Mouse (Mus musculus): ENCODE measurements around the gene Copa. TPM values are rescaled to one million over a fixed set of nuclear protein-coding genes. Genes with fewer than 3 reads are reported as not detected.

Gene Copa
- polyA plus RNA-seq, 1 experiment from 2014 or later: 201 TPM

DNA sequence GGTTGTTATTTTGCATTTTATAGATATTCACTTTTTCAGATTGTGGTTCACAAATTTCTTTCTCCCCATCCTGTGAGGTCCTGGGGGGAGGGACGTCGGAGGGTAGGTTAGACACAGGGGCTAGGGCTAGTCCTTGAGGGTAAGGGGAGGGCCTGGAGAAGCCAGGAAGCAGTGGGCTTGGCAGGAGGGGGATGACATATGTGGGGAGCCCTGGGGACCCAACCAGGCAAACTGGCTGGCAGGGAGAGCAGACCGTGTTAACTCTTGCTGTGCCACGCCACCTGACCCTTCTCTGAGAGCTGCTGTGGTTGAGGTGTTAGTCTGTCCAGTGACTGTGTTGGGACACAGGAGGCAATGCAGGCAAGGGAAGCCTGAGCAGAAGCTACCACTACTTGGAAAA lies 21.7 kb upstream of the Copa start:
- H3K4me3 ChIP-seq (replicated peaks): no peak overlapping the region
- WGBS: 52% methylated on average over 4 of the region's 4 CpGs
- no peak for ATAC-seq
- H3K4me1 ChIP-seq (replicated peaks): peaks cover 24% of the 10 kb centered on the region
- H3K36me3 ChIP-seq: 0 out of 2 replicates have a peak, but pooled peaks cover 5% of the 10 kb centered on the region
- no peaks in the 10 kb centered on the region for H3K9me3 ChIP-seq
- no peak overlapping the region for H3K27ac ChIP-seq
- peaks cover 5% of the 10 kb centered on the region; the same call in 1 of the 2 replicates for H3K27me3 ChIP-seq (replicated peaks)
- no peak overlapping the region for H3K9ac ChIP-seq
- H3K4me2 ChIP-seq (replicated peaks): no peak overlapping the region

DNA sequence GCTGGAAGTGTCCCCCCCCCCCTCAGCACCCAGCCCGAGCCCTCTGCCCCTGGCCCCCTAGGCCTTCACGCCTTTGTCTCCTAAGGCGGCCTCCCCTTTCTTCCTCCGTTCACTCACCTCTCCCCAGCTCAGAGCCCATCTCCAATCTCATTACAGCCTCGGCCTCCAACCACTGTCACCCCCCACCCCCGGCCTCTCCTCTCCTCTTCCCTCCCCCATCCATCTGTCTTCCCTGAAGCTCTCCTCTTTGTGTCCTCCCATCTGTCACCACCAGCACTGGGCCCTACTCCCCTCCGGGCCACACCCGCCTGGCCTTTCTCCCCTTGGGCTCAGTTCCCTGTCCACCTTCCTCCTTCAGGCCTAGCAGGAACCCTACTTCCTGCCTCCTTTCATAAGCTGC lies 21.1 kb upstream of the Copa start:
- H3K4me2 ChIP-seq (replicated peaks): no peak overlapping the region
- peaks cover 1% of the 10 kb centered on the region; the same call in 1 of the 2 replicates for H3K27me3 ChIP-seq (replicated peaks)
- WGBS: 42% methylated on average over 8 of the region's 8 CpGs
- H3K36me3 ChIP-seq: peaks cover 7% of the 10 kb centered on the region
- peaks cover 24% of the 10 kb centered on the region for H3K4me1 ChIP-seq (replicated peaks)
- no peaks in the 10 kb centered on the region for H3K9me3 ChIP-seq
- no peak overlapping the region for H3K27ac ChIP-seq
- ATAC-seq: no peak
- H3K4me3 ChIP-seq (replicated peaks): no peak overlapping the region
- H3K9ac ChIP-seq: no peak overlapping the region

DNA sequence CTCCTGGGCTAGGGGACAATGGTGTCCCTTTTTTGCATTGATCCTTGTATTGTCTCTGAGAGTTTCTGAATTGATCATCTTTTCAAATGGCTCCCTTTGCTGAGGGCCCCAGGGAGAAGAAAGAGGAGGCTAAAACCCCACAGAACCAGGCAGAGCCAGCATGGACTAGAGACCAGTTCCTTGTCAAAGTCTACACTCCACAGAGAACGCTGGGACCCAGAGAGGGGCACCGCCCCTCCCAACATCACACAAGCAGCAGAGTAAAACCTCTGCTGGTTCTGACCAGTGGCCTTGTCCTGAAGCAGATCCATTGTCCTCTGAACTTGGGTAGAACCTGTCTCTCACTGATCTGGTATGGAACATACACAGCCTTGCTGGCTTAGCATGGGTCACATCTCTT lies 20.2 kb upstream of the Copa start:
- Histone ChIP-seq H3K4me1 (replicated peaks) (peaks cover 24% of the 10 kb centered on the region), H3K27ac (no peak overlapping the region), H3K9ac (no peak overlapping the region), H3K27me3 (replicated peaks) (no peaks in the 10 kb centered on the region), H3K4me3 (replicated peaks) (no peak overlapping the region), H3K4me2 (replicated peaks) (no peak overlapping the region), H3K36me3 (peaks cover 15% of the 10 kb centered on the region), H3K9me3 (no peaks in the 10 kb centered on the region)
- WGBS: 67% methylated on average over 2 of the region's 2 CpGs
- peak; percentile 11; the same call in 1 of the 2 replicates for ATAC-seq

DNA sequence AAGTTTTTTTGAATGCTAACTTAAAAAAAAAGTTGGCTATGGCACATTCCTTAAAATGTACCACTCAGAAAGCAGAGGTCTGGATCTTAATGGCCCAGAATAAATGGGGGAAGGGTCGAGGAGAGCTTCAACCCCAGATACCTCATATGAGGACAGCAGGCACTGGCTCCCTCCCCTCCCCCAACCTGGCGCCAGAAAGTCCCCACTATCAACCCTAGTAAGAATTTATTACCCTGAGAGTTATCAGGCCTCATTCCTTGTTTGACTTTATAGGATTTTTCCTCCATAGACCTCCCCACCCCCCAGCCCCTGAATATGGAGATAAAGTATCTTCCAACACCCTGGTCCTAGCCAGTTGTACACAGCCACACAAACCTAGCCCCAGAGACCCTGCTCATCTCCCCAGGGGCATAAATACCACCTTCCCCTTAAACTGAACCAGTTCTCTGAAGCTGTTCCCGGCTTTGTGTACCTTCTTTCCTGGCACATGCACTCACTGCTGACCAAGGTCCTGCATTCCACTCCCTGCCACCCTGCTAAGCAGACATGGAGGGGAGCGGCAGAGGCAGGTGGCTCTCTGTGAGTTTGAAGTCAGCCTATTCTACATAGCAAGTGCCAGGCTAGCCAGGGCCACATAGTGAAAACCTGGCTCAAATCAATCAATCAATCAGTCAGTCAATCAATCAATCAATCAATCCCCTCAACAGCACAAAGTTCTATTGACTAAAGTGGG lies 18.9 kb upstream of the Copa start:
- peak; percentile 83 for ATAC-seq
- H3K4me3 ChIP-seq (replicated peaks): no peak overlapping the region
- no peaks in the 10 kb centered on the region for H3K27me3 ChIP-seq (replicated peaks)
- H3K27ac ChIP-seq: peak overlapping the region; percentile 59; the same call in 1 of the 2 replicates
- no peak overlapping the region for H3K9ac ChIP-seq
- H3K36me3 ChIP-seq: peaks cover 27% of the 10 kb centered on the region
- no peaks in the 10 kb centered on the region for H3K9me3 ChIP-seq
- no peak overlapping the region for H3K4me2 ChIP-seq (replicated peaks)
- 18% methylated on average over 4 of the region's 4 CpGs for WGBS
- peaks cover 21% of the 10 kb centered on the region for H3K4me1 ChIP-seq (replicated peaks)

DNA sequence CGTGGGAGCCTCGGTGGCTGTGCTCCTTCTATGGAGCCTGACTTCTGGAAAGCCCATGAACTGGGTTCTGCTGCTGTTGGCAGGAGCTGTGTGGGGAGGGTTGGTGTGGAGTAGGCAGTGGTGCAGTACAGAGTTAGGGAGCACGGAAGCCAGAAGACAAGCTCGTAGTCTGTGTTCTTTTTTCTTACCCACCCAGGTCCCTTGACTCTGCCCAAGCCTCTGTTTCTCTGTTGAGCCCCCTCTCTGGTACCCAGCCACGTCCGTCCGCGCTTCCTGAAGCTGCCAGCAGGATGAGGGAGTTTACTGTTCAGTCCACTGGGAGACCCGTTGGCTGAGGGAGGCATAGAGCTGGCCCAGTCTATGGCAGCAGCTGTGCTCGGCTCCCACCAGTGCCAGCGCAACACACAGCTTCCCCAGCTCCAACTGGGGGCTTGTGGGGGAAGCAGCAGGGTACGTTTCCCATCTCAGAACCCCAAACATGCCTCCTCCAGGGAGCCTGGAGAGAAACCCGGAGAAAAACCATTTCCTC lies 17.7 kb upstream of the Copa start:
- ATAC-seq: no peak
- no peak overlapping the region for H3K4me3 ChIP-seq (replicated peaks)
- H3K27ac ChIP-seq: 0 out of 2 replicates have a peak overlapping the region, but pooled peaks have one; percentile 2
- peaks cover 36% of the 10 kb centered on the region for H3K36me3 ChIP-seq
- no peaks in the 10 kb centered on the region for H3K9me3 ChIP-seq
- peaks cover 21% of the 10 kb centered on the region for H3K4me1 ChIP-seq (replicated peaks)
- 76% methylated on average over 13 of the region's 13 CpGs for WGBS
- H3K4me2 ChIP-seq (replicated peaks): no peak overlapping the region
- H3K27me3 ChIP-seq (replicated peaks): no peaks in the 10 kb centered on the region
- H3K9ac ChIP-seq: no peak overlapping the region

DNA sequence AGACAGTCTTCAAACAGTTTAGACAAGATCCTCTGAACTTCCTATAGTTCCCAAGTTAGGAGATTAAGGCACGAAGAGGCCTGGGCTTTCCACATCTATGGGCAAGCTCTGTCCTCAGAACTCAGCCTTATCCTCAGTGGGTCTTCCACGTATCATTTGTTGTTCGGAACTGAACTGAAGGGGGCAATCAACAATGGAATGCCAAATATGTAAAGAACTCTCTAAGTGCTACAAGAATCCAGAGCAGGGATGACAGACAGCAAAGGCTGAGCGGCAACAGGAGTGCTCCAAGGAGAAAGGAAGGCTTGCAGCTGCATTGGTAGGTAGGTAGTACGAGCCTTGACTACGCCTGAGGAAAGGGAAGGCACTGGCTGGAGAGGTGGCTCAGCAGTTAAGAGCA lies 12.1 kb upstream of the Copa start:
- Histone ChIP-seq H3K9ac (no peak overlapping the region), H3K4me1 (replicated peaks) (no peaks in the 10 kb centered on the region), H3K4me2 (replicated peaks) (no peak overlapping the region), H3K4me3 (replicated peaks) (no peak overlapping the region), H3K9me3 (no peaks in the 10 kb centered on the region), H3K27ac (no peak overlapping the region), H3K27me3 (replicated peaks) (no peaks in the 10 kb centered on the region), H3K36me3 (peaks cover 72% of the 10 kb centered on the region)
- ATAC-seq: no peak
- 51% methylated on average over 6 of the region's 6 CpGs for WGBS

DNA sequence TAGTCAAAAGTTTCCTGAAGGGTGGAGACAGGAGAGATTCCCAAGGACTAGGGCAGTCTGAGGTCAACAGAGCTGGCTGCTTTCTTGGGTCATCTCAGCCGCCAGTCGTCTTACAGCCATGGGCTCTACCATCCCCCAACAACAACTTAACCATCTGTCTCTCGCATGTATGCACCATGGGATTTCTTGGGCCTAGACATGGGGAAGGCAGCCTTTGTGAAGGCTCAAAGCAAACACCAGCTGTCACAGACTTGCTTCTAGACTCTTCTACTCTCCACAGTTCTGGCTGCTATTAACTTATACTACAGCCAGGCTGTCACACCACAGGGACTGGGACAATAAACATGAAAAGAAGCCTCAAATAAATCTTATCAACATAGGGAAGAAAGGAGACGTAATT lies 10.8 kb upstream of the Copa start:
- no peak overlapping the region for H3K9ac ChIP-seq
- H3K4me2 ChIP-seq (replicated peaks): no peak overlapping the region
- 73% methylated on average over 4 of the region's 4 CpGs for WGBS
- ATAC-seq: no peak
- H3K27me3 ChIP-seq (replicated peaks): no peaks in the 10 kb centered on the region
- H3K4me3 ChIP-seq (replicated peaks): no peak overlapping the region
- H3K4me1 ChIP-seq (replicated peaks): no peaks in the 10 kb centered on the region
- H3K9me3 ChIP-seq: no peaks in the 10 kb centered on the region
- no peak overlapping the region for H3K27ac ChIP-seq
- peaks cover 72% of the 10 kb centered on the region for H3K36me3 ChIP-seq

DNA sequence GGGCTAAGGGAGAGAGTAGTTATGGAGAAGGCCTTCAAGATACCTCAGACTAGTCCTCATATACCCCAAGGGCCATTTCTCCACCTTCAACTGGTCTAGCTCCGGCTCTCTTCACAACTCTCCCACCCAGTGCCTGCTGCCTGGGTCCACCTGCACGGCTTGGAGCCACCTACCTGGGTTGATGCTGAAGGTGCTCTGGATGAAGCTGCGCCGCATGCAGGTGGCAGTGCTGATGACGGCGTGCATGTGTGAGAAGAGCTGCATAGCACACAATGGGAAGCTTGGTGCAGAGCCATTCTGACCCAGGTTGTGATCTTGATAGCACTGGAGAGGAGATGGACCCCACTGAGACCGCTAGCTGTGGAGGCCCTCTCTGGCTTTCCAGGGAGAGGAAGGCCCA lies 9.7 kb upstream of the Copa start:
- H3K4me1 ChIP-seq (replicated peaks): no peaks in the 10 kb centered on the region
- no peaks in the 10 kb centered on the region for H3K9me3 ChIP-seq
- H3K36me3 ChIP-seq: peaks cover 62% of the 10 kb centered on the region
- H3K27ac ChIP-seq: no peak overlapping the region
- ATAC-seq: no peak
- H3K27me3 ChIP-seq (replicated peaks): no peaks in the 10 kb centered on the region
- 95% methylated on average over 7 of the region's 7 CpGs for WGBS
- H3K4me2 ChIP-seq (replicated peaks): no peak overlapping the region
- no peak overlapping the region for H3K9ac ChIP-seq
- no peak overlapping the region for H3K4me3 ChIP-seq (replicated peaks)

DNA sequence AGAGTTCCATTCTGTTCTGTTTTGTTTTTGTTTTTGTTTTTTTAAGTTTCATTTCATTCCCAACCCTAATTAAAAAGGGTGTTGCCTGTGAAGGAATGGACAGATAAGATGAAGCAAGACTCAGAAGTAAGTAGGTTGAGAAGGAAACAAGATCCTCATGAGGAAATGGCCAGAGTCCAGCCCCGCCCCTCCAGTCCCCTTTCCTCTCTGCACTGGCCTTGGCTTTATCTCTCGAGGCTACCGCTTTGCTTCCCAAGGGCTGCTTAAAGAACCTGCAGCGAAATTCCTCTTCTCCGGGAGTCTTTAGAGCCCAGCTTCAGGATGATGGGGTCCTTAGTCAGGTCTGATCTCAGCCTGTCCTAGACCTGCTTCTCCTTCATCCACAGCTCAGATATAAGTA lies 4.3 kb upstream of the Copa start:
- H3K27me3 ChIP-seq (replicated peaks): no peaks in the 10 kb centered on the region
- peak overlapping the region; percentile 15 for H3K4me2 ChIP-seq (replicated peaks)
- ATAC-seq: peak; percentile 78
- no peaks in the 10 kb centered on the region for H3K4me1 ChIP-seq (replicated peaks)
- no peaks in the 10 kb centered on the region for H3K9me3 ChIP-seq
- H3K36me3 ChIP-seq: peaks cover 22% of the 10 kb centered on the region
- peak overlapping the region; percentile 61 for H3K27ac ChIP-seq
- no peak overlapping the region for H3K4me3 ChIP-seq (replicated peaks)
- no peak overlapping the region for H3K9ac ChIP-seq
- WGBS: 51% methylated on average over 5 of the region's 5 CpGs

DNA sequence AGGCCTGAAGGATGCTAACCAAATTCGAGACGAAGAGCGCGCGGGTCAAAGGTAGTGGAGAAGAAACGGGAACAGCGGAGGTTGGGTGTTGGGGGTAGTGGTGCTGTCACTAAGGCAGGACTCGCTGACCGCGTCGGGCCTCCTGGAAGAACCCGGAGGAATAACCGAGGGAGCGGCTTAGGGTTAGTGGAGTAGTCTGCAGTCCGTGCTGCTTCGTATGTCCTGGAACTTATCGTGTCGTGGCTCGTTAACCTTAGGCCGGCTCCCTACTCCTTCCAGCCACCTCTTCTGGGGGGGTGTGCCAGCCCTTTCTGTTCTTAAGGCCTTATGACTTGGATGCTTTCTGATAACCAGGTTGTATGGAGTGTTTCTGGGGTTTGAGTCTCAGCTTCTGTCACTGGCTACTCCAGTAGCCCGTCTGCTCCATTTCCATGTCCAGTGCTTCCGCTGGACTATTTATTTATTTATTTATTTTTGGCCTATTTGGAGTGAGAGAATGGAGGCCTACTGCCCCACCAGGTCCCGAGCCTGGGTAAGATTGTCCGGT lies 643 bp downstream of the Copa start:
- H3K27me3 ChIP-seq (replicated peaks): no peaks in the 10 kb centered on the region
- peak overlapping the region; percentile 82 for H3K27ac ChIP-seq
- H3K9me3 ChIP-seq: no peaks in the 10 kb centered on the region
- H3K4me1 ChIP-seq (replicated peaks): peaks cover 11% of the 10 kb centered on the region
- peak overlapping the region; percentile 78 for H3K4me3 ChIP-seq (replicated peaks)
- H3K36me3 ChIP-seq: no peaks in the 10 kb centered on the region
- under 1% methylated on average over 24 of the region's 24 CpGs for WGBS
- peak overlapping the region; percentile 85 for H3K9ac ChIP-seq
- ATAC-seq: peak; percentile 75; the same call in 1 of the 2 replicates
- peak overlapping the region; percentile 51 for H3K4me2 ChIP-seq (replicated peaks)

DNA sequence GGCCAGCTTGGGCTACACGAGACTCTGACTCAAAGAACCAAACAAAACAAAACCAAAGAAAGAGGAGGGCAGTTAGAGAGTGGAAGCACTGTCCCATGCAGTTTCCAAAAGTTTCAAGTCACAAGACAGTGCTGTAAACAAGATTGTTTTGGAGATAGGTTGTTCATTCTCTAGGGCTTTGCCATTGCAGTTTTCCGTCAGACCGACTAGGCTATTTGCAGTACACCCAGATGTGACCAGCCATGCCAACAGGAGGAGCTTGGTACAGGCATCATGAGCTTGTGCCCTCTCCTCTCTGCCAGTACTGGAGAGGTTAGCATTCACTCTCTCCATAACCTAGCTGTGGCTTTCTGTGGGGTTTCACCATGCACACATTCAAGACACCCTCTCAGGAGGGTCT lies 11.2 kb downstream of the Copa start:
- Histone ChIP-seq H3K4me1 (replicated peaks) (no peaks in the 10 kb centered on the region), H3K27ac (no peak overlapping the region), H3K36me3 (peaks cover 40% of the 10 kb centered on the region), H3K9me3 (no peaks in the 10 kb centered on the region), H3K9ac (no peak overlapping the region), H3K4me2 (replicated peaks) (no peak overlapping the region), H3K27me3 (replicated peaks) (no peaks in the 10 kb centered on the region), H3K4me3 (replicated peaks) (no peak overlapping the region)
- no peak for ATAC-seq
- WGBS: 73% methylated on average over 3 of the region's 3 CpGs

DNA sequence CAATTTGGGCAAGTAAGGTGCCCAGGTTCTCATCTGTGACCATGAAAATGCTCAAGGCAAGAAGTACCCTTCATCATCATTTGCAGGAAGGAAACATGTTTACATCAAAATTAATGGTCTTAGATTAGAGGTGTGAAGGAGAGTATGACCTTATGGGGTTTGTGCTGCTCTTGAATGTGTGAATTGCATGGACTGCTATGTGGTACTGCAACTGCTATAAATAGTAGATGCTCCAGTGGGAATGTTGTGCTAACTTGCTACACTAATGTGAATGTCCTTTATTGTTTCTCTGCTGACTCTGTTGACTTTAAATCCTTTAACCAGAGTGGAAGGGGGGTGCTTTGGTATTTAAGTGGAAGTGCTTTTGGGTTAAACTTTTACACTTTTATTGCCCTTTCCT lies 12.0 kb downstream of the Copa start:
- Histone ChIP-seq H3K27me3 (replicated peaks) (no peaks in the 10 kb centered on the region), H3K4me2 (replicated peaks) (no peak overlapping the region), H3K27ac (no peak overlapping the region), H3K36me3 (peaks cover 32% of the 10 kb centered on the region), H3K9me3 (no peaks in the 10 kb centered on the region), H3K4me1 (replicated peaks) (no peaks in the 10 kb centered on the region), H3K9ac (no peak overlapping the region), H3K4me3 (replicated peaks) (no peak overlapping the region)
- no peak for ATAC-seq

DNA sequence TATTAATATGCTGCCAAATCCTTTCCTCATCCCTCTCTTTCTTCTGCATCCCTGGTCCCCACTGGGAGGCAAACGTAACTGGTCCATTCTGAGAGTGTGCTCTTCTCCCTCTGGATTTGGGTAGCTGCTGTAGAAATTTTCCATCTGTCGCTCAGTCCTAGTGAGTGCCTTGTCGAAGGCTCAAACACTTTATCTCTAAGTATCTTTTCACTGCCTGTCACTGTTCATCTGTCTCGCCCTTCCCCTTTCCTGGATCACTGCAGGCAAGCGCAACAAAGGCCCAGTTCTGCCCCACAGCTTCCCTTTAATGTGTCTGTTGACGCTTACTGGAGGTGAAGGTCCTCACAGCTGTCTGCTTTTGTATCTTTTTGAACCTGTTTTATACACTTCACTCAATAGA lies 12.9 kb downstream of the Copa start:
- no peaks in the 10 kb centered on the region for H3K4me1 ChIP-seq (replicated peaks)
- H3K9ac ChIP-seq: no peak overlapping the region
- no peak overlapping the region for H3K4me3 ChIP-seq (replicated peaks)
- WGBS: 78% methylated on average over 6 of the region's 6 CpGs
- H3K9me3 ChIP-seq: no peaks in the 10 kb centered on the region
- no peak overlapping the region for H3K4me2 ChIP-seq (replicated peaks)
- no peaks in the 10 kb centered on the region for H3K27me3 ChIP-seq (replicated peaks)
- peaks cover 25% of the 10 kb centered on the region for H3K36me3 ChIP-seq
- H3K27ac ChIP-seq: no peak overlapping the region
- ATAC-seq: no peak

All from intestine, embryonic 15.5 days (tissue).